Mouse (Mus musculus) MEL (cell line): ENCODE results near the gene Lima1.

Source experiments
- CTCF ChIP-seq, 3 experiments: IDR thresholded peaks in 2 of 3; conservative IDR thresholded peaks in 1 of 3; 2 replicates each; pipeline ENCODE4 v1.5.1; 2011 to 2012; ENCODE audit warnings: low read length in 3 of 3, low read depth in 2 of 3, mild to moderate bottlenecking in 2 of 3, improper control_type of control experiment in 1 of 3, inconsistent platforms in 1 of 3, mixed read lengths in 1 of 3, moderate library complexity in 1 of 3; ENCODE audit not compliant: control insufficient read depth in 1 of 3, insufficient read depth in 1 of 3, poor library complexity in 1 of 3, severe bottlenecking in 1 of 3
- EP300 ChIP-seq, 2 experiments: IDR thresholded peaks; 2 replicates each; pipeline ENCODE4 v1.6.1; 2011; ENCODE audit warnings: improper control_type of control experiment in 2 of 2, low read length in 2 of 2, low read depth in 1 of 2, mild to moderate bottlenecking in 1 of 2
- ETS1 ChIP-seq: IDR thresholded peaks from 2 replicates; pipeline ENCODE4 v1.6.1; 2012; ENCODE audit warnings: low read depth, mild to moderate bottlenecking, inconsistent platforms, low read length, improper control_type of control experiment, moderate library complexity
- JUND ChIP-seq: IDR thresholded peaks from 2 replicates; pipeline ENCODE4 v1.6.1; 2011; ENCODE audit warnings: low read depth, mild to moderate bottlenecking, improper control_type of control experiment, low read length
- MAFK ChIP-seq: IDR thresholded peaks from 2 replicates; pipeline ENCODE4 v1.6.1; 2011; ENCODE audit warnings: low read depth, mild to moderate bottlenecking, low read length, improper control_type of control experiment, borderline replicate concordance
- MAX ChIP-seq: IDR thresholded peaks from 2 replicates; pipeline ENCODE4 v1.6.1; 2011; ENCODE audit warnings: low read length, improper control_type of control experiment
- MYC ChIP-seq: IDR thresholded peaks from 2 replicates; pipeline ENCODE4 v1.6.1; 2011; ENCODE audit warnings: low read depth, mild to moderate bottlenecking, low read length, improper control_type of control experiment, moderate library complexity
- POLR2A ChIP-seq, 2 experiments: IDR thresholded peaks; 2 replicates each; pipeline ENCODE4 v1.6.1; 2011 to 2012; ENCODE audit warnings: low read length in 2 of 2, mild to moderate bottlenecking in 2 of 2, control low read depth in 1 of 2, improper control_type of control experiment in 1 of 2, low read depth in 1 of 2, moderate library complexity in 1 of 2; ENCODE audit not compliant: control insufficient read depth in 1 of 2, insufficient read depth in 1 of 2, poor library complexity in 1 of 2
- RAD21 ChIP-seq: IDR thresholded peaks from 2 replicates; pipeline ENCODE4 v1.6.1; 2011; ENCODE audit warnings: mild to moderate bottlenecking, low read depth, low read length, improper control_type of control experiment
- ZMIZ1 ChIP-seq: IDR thresholded peaks from 2 replicates; pipeline ENCODE4 v1.6.1; 2012; ENCODE audit warnings: low read depth, mild to moderate bottlenecking, inconsistent platforms, low read length, improper control_type of control experiment, moderate library complexity

DNA sequence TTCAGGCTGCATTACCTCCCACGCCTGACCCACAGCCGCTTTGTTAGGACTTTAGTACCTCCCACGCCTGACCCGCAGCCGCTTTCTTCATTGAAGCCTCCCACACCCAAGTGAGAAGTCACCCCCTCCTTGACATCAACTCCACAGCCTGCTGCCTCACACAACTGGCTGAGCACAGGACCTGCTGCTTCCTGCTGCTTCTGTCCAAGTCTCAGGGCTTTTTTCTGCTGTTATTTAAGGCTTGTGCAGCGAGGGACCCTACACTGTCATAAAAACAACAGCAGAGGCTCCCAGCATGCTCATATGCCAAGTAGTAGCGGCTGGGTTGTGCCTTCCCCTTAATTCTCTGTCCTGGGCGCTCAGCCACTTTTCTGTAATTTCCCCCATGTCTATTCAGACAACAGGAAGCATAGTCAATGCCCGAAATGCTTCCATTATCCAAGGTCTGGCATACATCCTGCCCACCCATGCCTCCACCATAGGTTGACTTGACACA is 87.6 kb downstream of the Lima1 start:
- no peak for TF ChIP-seq POLR2A (IDR thresholded peaks at IDR 0.05; ENCODE audit: control insufficient read depth in 1 of 2, insufficient read depth in 1 of 2, low read depth in 1 of 2, low read length in 2 of 2, poor library complexity in 1 of 2)
- no peak for TF ChIP-seq MYC
- no peak for TF ChIP-seq EP300 (IDR thresholded peaks at IDR 0.05; ENCODE audit: low read depth in 1 of 2, low read length in 2 of 2)
- TF ChIP-seq ETS1, result no peak
- TF ChIP-seq CTCF (IDR thresholded peaks at IDR 0.05 in 2 of 3, conservative IDR thresholded peaks at IDR 0.05 in 1 of 3; ENCODE audit: control insufficient read depth in 1 of 3, insufficient read depth in 1 of 3, low read depth in 2 of 3, low read length in 3 of 3, poor library complexity in 1 of 3, severe bottlenecking in 1 of 3), result no peak
- TF ChIP-seq MAFK, result no peak
- TF ChIP-seq JUND, result no peak
- TF ChIP-seq RAD21, result no peak
- TF ChIP-seq MAX, result no peak
- no peak for TF ChIP-seq ZMIZ1
